Mouse (Mus musculus): ENCODE measurements around the gene Idh3b. TPM values are rescaled to one million over a fixed set of nuclear protein-coding genes. Genes with fewer than 3 reads are reported as not detected.

Gene Idh3b
- total RNA-seq, 2 experiments from 2014 or later = 439 to 476 TPM

- DNase-seq = no peak
Measured at GRCm38 (mm10) chr2:130262398-130262797, 21.9 kb downstream of the Idh3b start.

- DNase-seq = no peak
Measured at GRCm38 (mm10) chr2:130261914-130262313, 22.4 kb downstream of the Idh3b start.

GRCm38 (mm10) chr2:130260822-130261221 lies 23.5 kb downstream of the Idh3b start:
- no peak for DNase-seq

DNA sequence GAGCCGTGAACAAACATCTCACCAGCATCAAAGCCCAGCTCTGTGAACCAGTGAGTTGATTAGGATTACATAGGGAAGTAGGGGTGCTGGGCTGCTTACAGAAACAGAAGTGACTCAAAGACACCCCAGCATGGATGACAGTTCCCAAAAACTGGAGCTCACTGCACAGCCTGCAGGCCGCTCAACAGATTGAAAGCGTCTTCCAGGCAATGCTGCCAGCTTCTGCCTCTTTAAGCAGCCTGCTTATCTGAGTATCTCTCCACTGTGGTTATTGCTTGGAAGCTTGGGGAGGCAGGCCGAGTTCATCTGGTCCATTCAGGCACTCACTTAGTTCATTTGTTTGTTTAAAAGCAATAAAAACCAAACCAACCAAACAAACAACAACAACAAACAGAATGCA lies 27.6 kb downstream of the Idh3b start:
- DNase-seq = no peak

GRCm38 (mm10) chr2:130248226-130248625 lies 36.1 kb downstream of the Idh3b start:
- DNase-seq = no peak

DNA sequence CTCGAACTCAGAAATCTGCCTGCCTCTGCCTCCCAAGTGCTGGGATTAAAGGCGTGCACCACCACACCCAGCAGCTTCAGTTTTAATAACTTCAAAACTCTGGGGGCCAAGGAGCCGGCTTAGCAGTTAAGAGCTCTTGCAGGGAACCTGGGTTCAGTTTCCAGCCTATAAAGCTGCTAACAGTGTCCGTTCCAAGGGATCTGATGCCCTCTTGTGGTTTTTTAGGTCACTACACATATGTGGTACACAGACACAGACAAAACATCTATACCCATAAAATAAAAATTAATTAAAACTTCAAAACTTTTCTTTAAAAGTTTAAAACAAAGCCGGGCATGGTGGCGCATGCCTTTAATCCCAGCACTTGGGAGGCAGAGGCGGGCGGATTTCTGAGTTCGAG lies 37.4 kb downstream of the Idh3b start:
- DNase-seq = peak; percentile 29

Other genes starting within 250 kb of the Idh3b start
- not detected for gene Tgm6, start 172.1 kb downstream of the Idh3b start, total RNA-seq (2021)
- 100 to 1,000 TPM; 221 to 229 TPM for gene Snrpb, start 105.1 kb downstream of the Idh3b start, total RNA-seq (2021)
- not detected for gene Tmc2, start 89.4 kb downstream of the Idh3b start, total RNA-seq (2021)
- 10 to 100 TPM; 61.6 to 65.9 TPM for gene Nop56, start 10.1 kb downstream of the Idh3b start, total RNA-seq (2021)
- 1 to 10 TPM; 1.1 to 1.5 TPM for gene Ebf4, start 10.6 kb upstream of the Idh3b start, total RNA-seq (2021)
- gene Cpxm1, start 113.0 kb upstream of the Idh3b start, total RNA-seq (2021) = 10 to 100 TPM in 1 of 2 experiments, 1 to 10 TPM in 1; 9.6 to 10.9 TPM
- not detected for gene Gm28372, start 120.7 kb upstream of the Idh3b start, total RNA-seq (2021)
- not detected for gene 1700020A23Rik, start 120.7 kb upstream of the Idh3b start, total RNA-seq (2021)
- not detected for gene Tmem239, start 121.9 kb upstream of the Idh3b start, total RNA-seq (2021)
- 10 to 100 TPM; 39.0 to 45.3 TPM for gene Vps16, start 139.8 kb upstream of the Idh3b start, total RNA-seq (2021)
- gene Pced1a, start 140.2 kb upstream of the Idh3b start, total RNA-seq (2021) = 1 to 10 TPM; 5.6 to 6.2 TPM
- 10 to 100 TPM; 78.9 to 86.4 TPM for gene Ptpra, start 165.7 kb upstream of the Idh3b start, total RNA-seq (2021)